Mouse (Mus musculus) midbrain, postnatal 0 days (tissue): ENCODE measurements around the gene Lingo3. TPM values are rescaled to one million over a fixed set of nuclear protein-coding genes. Genes with fewer than 3 reads are reported as not detected.

Source experiments
- ATAC-seq: fragments of 200-750 bp; cut with Nextera tagmentation; 2 replicates; pipeline ENCODE4 v1.8.0; 2017; ENCODE audit warnings: moderate number of reproducible peaks, mild to moderate bottlenecking, moderate TSS enrichment, moderate library complexity; ENCODE audit not compliant: low FRiP score
- DNase-seq: peaks from one replicate; pipeline ENCODE4 v3.0.0-alpha.2; 2015; ENCODE audit warnings: low spot score
- H3K27ac ChIP-seq: fragments of 300-500 bp; sonication (generic); 2 replicates; pipeline ENCODE4 v1.5.1; 2014; ENCODE audit warnings: low read depth, mild to moderate bottlenecking, low read length, mixed read lengths
- H3K27me3 ChIP-seq: fragments of 300-500 bp; sonication (generic); 2 replicates; pipeline ENCODE4 v1.6.1; 2014; ENCODE audit warnings: low read length, control low read depth, mixed read lengths; ENCODE audit not compliant: insufficient read depth
- H3K36me3 ChIP-seq: fragments of 300-500 bp; sonication (generic); 2 replicates; pipeline ENCODE4 v1.6.1; 2014; ENCODE audit warnings: low read length, control low read depth, mixed read lengths; ENCODE audit not compliant: insufficient read depth
- H3K4me1 ChIP-seq: fragments of 300-500 bp; sonication (generic); 2 replicates; pipeline ENCODE4 v1.6.1; 2014; ENCODE audit warnings: mild to moderate bottlenecking, control low read depth, antibody characterized with exemption, low read length, mixed read lengths; ENCODE audit not compliant: insufficient read depth
- H3K4me2 ChIP-seq: fragments of 300-500 bp; sonication (generic); 2 replicates; pipeline ENCODE4 v1.6.1; 2014; ENCODE audit warnings: low read depth, mild to moderate bottlenecking, low read length, mixed read lengths; ENCODE audit not compliant: poor library complexity, severe bottlenecking
- H3K4me3 ChIP-seq: fragments of 300-500 bp; sonication (generic); 2 replicates; pipeline ENCODE4 v1.5.1; 2014; ENCODE audit warnings: low read depth, mild to moderate bottlenecking, low read length, moderate library complexity
- H3K9ac ChIP-seq: fragments of 300-500 bp; sonication (generic); replicated peaks from 2 replicates; pipeline ENCODE4 v1.6.1; 2014; ENCODE audit warnings: mild to moderate bottlenecking, low read length, moderate library complexity, mixed read lengths; ENCODE audit not compliant: poor library complexity, severe bottlenecking
- H3K9me3 ChIP-seq: fragments of 300-500 bp; sonication (generic); 2 replicates; pipeline ENCODE4 v1.6.1; 2016; ENCODE audit warnings: low read length, control low read depth
- CTCF ChIP-seq: IDR thresholded peaks from 2 replicates; pipeline ENCODE4 v1.5.1; 2016; ENCODE audit warnings: antibody characterized with exemption, mild to moderate bottlenecking
- WGBS: fragments of 180-500 bp; shearing (Covaris S2); extraction: QIAGEN DNeasy Blood & Tissue Kit; methylation state at CpG from one replicate; pipeline ENCODE4 v1.1.7; 2014; 5-methylcytosine and 5-hydroxymethylcytosine counted together
- polyA plus RNA-seq: library from polyadenylated mRNA; unstranded; fragments of >200 nt; fragmentation: Nextera tagmentation; extraction: Ambion mirVana; gene quantifications from 2 replicates; pipeline ENCODE4 v1.2.1, GENCODE M21; 2015
- total RNA-seq: library from RNA; depleted of rRNA; stranded (reverse); fragments of >200 nt; gene quantifications from 2 replicates; pipeline ENCODE4 v1.2.3, GENCODE M21; 2014

The Lingo3 gene
- total and polyA plus RNA-seq, 2 experiments from 2014 or later, result 24.4 to 61.0 TPM

DNA sequence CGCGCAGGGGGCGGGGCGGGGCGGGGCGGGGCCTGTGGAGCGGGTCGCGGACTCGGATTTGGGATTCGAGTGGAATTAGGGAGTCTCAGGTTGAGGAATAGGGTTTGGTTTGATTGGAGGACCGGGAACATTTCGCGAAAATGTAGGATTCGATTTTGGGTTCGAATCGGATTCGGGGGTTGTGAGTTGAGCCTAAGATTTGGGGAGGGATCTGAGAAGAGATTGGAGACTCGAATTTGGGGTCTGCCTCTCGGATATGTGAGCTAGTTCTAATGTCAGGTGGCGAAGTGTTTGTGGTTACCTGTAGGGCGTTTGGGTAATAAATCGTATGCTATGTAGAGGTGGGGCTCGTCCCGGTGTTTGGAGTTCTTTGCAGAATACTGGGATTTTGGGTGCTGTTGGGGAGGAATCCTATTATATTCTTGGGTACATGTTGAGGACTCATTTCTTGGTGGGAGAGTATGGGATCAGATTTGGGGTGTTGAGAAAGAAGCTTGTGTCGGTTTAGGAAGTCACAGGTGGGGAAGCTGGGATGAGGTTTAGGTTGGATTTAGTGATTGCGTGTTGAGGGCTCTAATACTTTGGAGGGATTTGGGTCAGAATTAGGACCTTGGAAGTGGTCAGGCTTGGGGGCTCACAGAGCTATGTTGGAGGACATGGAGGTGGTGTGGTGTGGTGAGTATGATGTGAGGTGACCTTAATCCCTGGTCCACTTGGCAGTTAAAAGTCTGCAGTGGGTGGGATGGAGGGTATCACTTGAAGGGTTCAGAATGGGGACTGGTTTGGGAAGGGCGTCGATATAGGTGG lies 16.6 kb downstream of the Lingo3 start:
- no peaks in the 10 kb centered on the region for H3K9me3 ChIP-seq
- no peak for TF ChIP-seq CTCF
- DNase-seq, result no peak
- ATAC-seq, result no peak
- peaks cover 6% of the 10 kb centered on the region; the same call in 1 of the 2 replicates for H3K4me1 ChIP-seq
- peak overlapping the region; percentile 74 for H3K4me3 ChIP-seq
- peaks cover 14% of the 10 kb centered on the region for H3K36me3 ChIP-seq
- WGBS, result 9% methylated on average over 24 of the region's 29 CpGs
- H3K27me3 ChIP-seq, result no peaks in the 10 kb centered on the region
- peak overlapping the region; percentile 98 for H3K4me2 ChIP-seq
- H3K9ac ChIP-seq, result peak overlapping the region; percentile 88
- H3K27ac ChIP-seq, result peak overlapping the region; percentile 85

GRCm38 (mm10) chr10:80826151-80827062 lies 17.4 kb downstream of the Lingo3 start, which contains the start of gene Oaz1:
Gene Oaz1 (plus strand): TSS chr10:80826656.
- Histone ChIP-seq H3K27ac (peak within 1 kb of the TSS; percentile 85), H3K36me3 (peaks cover 14% of the 10 kb centered on the region), H3K4me3 (peak within 1 kb of the TSS; percentile 74), H3K4me1 (peaks cover 6% of the 10 kb centered on the region; the same call in 1 of the 2 replicates), H3K9me3 (no peaks in the 10 kb centered on the region), H3K27me3 (no peaks in the 10 kb centered on the region), H3K9ac (peak within 1 kb of the TSS; percentile 88), H3K4me2 (peak within 1 kb of the TSS; percentile 98)
- under 1% methylated on average over 79 of the region's 82 CpGs for WGBS
- peak; percentile 100 for DNase-seq
- peak; percentile 98 for ATAC-seq
- peak; percentile 24 for TF ChIP-seq CTCF

DNA sequence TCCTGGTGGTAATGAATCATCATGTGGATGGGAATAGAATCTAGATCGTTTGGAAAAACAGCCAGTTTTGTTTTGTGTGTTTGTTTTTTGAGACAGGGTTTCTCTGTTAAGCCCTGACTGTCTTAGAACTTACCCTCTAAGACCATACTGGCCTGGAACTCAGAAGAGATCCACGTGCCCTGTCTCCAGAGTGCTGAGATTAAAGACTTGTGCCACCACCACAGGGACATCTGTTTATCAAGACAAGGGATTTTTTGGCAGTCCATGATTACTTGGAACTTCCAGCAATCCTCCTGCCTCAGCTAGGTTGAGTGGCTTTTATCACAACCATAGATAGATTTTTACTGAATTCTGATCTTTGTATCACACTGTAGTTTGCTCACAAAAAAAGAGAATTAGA lies 19.0 kb downstream of the Lingo3 start:
- Histone ChIP-seq H3K36me3 (peaks cover 7% of the 10 kb centered on the region; the same call in 1 of the 2 replicates), H3K4me1 (peaks cover 6% of the 10 kb centered on the region; the same call in 1 of the 2 replicates), H3K27me3 (no peaks in the 10 kb centered on the region), H3K27ac (no peak overlapping the region), H3K9me3 (no peaks in the 10 kb centered on the region), H3K9ac (no peak overlapping the region), H3K4me2 (no peak overlapping the region), H3K4me3 (no peak overlapping the region)
- DNase-seq (no peak), ATAC-seq (no peak)
- 81% methylated on average over 2 of the region's 2 CpGs for WGBS
- TF ChIP-seq CTCF, result no peak

DNA sequence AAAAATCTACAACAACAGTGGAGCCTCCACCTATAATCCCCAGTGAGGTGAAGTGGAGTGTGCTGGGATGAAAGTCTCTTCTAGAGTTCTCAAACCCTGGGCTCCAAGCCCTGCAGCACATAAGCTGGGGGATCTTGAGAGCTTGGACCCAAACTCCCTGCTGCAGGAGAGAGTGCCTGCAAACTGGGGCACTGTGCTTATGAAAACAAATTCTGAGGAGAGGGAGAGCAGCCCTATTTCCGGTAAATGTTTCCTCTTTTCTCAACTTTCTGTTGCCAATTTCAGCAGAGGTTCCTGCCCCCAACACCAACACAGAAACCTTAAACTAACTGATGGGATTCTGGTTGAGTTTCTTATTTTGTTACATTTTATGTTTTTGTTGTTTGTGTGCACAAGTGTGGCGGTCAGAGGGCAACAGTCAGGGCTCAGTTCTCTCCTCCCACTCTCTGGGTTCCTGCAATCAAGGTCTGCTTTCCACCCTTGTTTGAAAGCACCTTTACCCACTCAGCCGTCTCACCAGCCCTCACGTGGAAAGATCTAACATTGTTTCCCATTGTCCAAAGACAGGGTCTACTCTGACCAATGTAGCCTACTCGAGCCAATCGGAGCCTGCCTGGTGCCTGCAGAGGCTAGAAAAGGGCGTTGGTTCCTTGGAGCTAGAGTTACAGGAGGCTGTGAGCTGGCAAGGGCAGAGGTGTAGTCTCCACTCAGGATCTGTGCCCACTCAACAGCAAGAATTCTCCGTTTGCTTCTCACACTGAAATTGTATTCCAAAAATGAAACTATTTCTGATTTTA lies 19.8 kb downstream of the Lingo3 start:
- Histone ChIP-seq H3K9ac (no peak overlapping the region), H3K36me3 (no peaks in the 10 kb centered on the region; the same call in 1 of the 2 replicates), H3K4me3 (no peak overlapping the region), H3K4me2 (no peak overlapping the region), H3K27me3 (no peaks in the 10 kb centered on the region), H3K27ac (no peak overlapping the region), H3K4me1 (peaks cover 6% of the 10 kb centered on the region; the same call in 1 of the 2 replicates), H3K9me3 (no peaks in the 10 kb centered on the region)
- 70% methylated on average over 8 of the region's 8 CpGs for WGBS
- DNase-seq (no peak), ATAC-seq (no peak)
- TF ChIP-seq CTCF, result no peak

- H3K36me3 ChIP-seq, result no peaks in the 10 kb centered on the region
- no peak; the same call in 1 of the 2 replicates for TF ChIP-seq CTCF
Measured at GRCm38 (mm10) chr10:80823316-80823715, 20.5 kb downstream of the Lingo3 start.

More at GRCm38 (mm10) chr10:80823316-80823715, 20.5 kb downstream of the Lingo3 start:
- no peak overlapping the region for H3K4me2 ChIP-seq
- H3K4me3 ChIP-seq, result no peak overlapping the region
- H3K4me1 ChIP-seq, result peaks cover 6% of the 10 kb centered on the region; the same call in 1 of the 2 replicates
- H3K27me3 ChIP-seq, result no peaks in the 10 kb centered on the region
- H3K9me3 ChIP-seq, result no peaks in the 10 kb centered on the region
- DNase-seq (no peak), ATAC-seq (no peak)
- WGBS, result 94% methylated on average over 1 of the region's 1 CpGs
- H3K9ac ChIP-seq, result no peak overlapping the region
- no peak overlapping the region for H3K27ac ChIP-seq
